Mouse (Mus musculus): ENCODE measurements at regions not wholly inside any gene's neighbourhood (a gene's known extent, or its start where the extent isn't known, plus 50 kb on each side); places are given as distances from the start of the nearest gene placed in this dataset.
"Not testable (repeated sequence)": the region's sequence is repeated elsewhere in the genome, so short reads cannot be mapped to it uniquely, and the experiment has no call there.

- peak; percentile 18 for DNase-seq (ENCODE audit: low spot score)
Measured at GRCm38 (mm10) chr6:7120136-7120535, 164.3 kb downstream of the Sdhaf3 start.

- DNase-seq (ENCODE audit: low spot score), result no peak
Measured at GRCm38 (mm10) chr6:7133042-7133441, 177.2 kb downstream of the Sdhaf3 start.

- DNase-seq (ENCODE audit: low spot score), result no peak
Measured at GRCm38 (mm10) chr6:7134062-7134461, 178.3 kb downstream of the Sdhaf3 start.

- no peak for DNase-seq (ENCODE audit: low spot score)
Measured at GRCm38 (mm10) chr6:7134888-7135287, 179.1 kb downstream of the Sdhaf3 start.

GRCm38 (mm10) chr6:7181711-7182110 lies 225.9 kb downstream of the Sdhaf3 start:
- DNase-seq (ENCODE audit: low spot score), result no peak

GRCm38 (mm10) chr6:7199046-7199599 lies 243.3 kb downstream of the Sdhaf3 start:
- DNase-seq (ENCODE audit: low spot score), result no peak

- DNase-seq (ENCODE audit: low spot score), result no peak
Measured at GRCm38 (mm10) chr6:7215880-7216279, 260.1 kb downstream of the Sdhaf3 start.

GRCm38 (mm10) chr6:7252286-7252685 lies 296.5 kb downstream of the Sdhaf3 start:
- DNase-seq (ENCODE audit: low spot score), result no peak

GRCm38 (mm10) chr6:7277431-7277830 lies 277.2 kb upstream of the Tac1 start:
- no peak for DNase-seq (ENCODE audit: low spot score)

- DNase-seq (ENCODE audit: low spot score), result no peak
Measured at GRCm38 (mm10) chr6:7306956-7307355, 247.7 kb upstream of the Tac1 start.

- no peak for DNase-seq (ENCODE audit: low spot score)
Measured at GRCm38 (mm10) chr6:7313496-7313895, 241.2 kb upstream of the Tac1 start.

GRCm38 (mm10) chr6:7326974-7327373 lies 227.7 kb upstream of the Tac1 start:
- no peak for DNase-seq (ENCODE audit: low spot score)

- DNase-seq (ENCODE audit: low spot score), result no peak
Measured at GRCm38 (mm10) chr6:7356634-7357033, 198.0 kb upstream of the Tac1 start.

GRCm38 (mm10) chr6:7367166-7367565 lies 187.5 kb upstream of the Tac1 start:
- no peak for DNase-seq (ENCODE audit: low spot score)

GRCm38 (mm10) chr6:7374629-7375028 lies 180.1 kb upstream of the Tac1 start:
- DNase-seq (ENCODE audit: low spot score), result no peak

GRCm38 (mm10) chr6:7375851-7376250 lies 178.8 kb upstream of the Tac1 start:
- no peak for DNase-seq (ENCODE audit: low spot score)

- DNase-seq (ENCODE audit: low spot score), result no peak
Measured at GRCm38 (mm10) chr6:7378651-7379050, 176.0 kb upstream of the Tac1 start.

- DNase-seq (ENCODE audit: low spot score), result no peak
Measured at GRCm38 (mm10) chr6:7424731-7425130, 129.9 kb upstream of the Tac1 start.

GRCm38 (mm10) chr6:7441725-7442124 lies 113.0 kb upstream of the Tac1 start:
- DNase-seq (ENCODE audit: low spot score), result no peak

- not testable (repeated sequence) for DNase-seq (ENCODE audit: low spot score)
Measured at GRCm38 (mm10) chr6:7442286-7442685, 112.4 kb upstream of the Tac1 start.

GRCm38 (mm10) chr6:7455881-7456280 lies 98.8 kb upstream of the Tac1 start:
- DNase-seq (ENCODE audit: low spot score), result no peak

GRCm38 (mm10) chr6:7463896-7464295 lies 90.8 kb upstream of the Tac1 start:
- no peak for DNase-seq (ENCODE audit: low spot score)

- DNase-seq (ENCODE audit: low spot score), result no peak
Measured at GRCm38 (mm10) chr6:7464346-7464745, 90.3 kb upstream of the Tac1 start.

- DNase-seq (ENCODE audit: low spot score), result no peak
Measured at GRCm38 (mm10) chr6:7472366-7473026, 82.2 kb upstream of the Tac1 start.

Data from lung, postnatal 25 days (tissue).